Mouse (Mus musculus) neural tube, embryonic 13.5 days (tissue): ENCODE results near the gene Surf2. TPM values are rescaled to one million over a fixed set of nuclear protein-coding genes. Genes with fewer than 3 reads are reported as not detected.

Source experiments
- polyA plus RNA-seq: library from polyadenylated mRNA; unstranded; fragments of >200 nt; fragmentation: Nextera tagmentation; extraction: Ambion mirVana; gene quantifications from 2 replicates; pipeline ENCODE4 v1.2.1, GENCODE M21; 2015

Gene Surf2
- polyA plus RNA-seq, 1 experiment from 2014 or later, result 64.2 TPM

Other genes with a start within 250 kb of the Surf2 start
- not detected in 2 replicates for gene Lcn4, start 245.1 kb upstream of the Surf2 start, polyA plus RNA-seq
- gene Abo, start 51.4 kb upstream of the Surf2 start, polyA plus RNA-seq, result not detected in 2 replicates
- 27.6 and 29.0 TPM in 2 replicates for gene Surf6, start 13.5 kb upstream of the Surf2 start, polyA plus RNA-seq
- gene Med22, start 5.7 kb upstream of the Surf2 start, polyA plus RNA-seq, result 129 TPM in 2 replicates
- 457 and 479 TPM in 2 replicates for gene Rpl7a, start 5.6 kb upstream of the Surf2 start, polyA plus RNA-seq
- gene Surf1, start 163 bp downstream of the Surf2 start, polyA plus RNA-seq, result 78.8 and 86.4 TPM in 2 replicates
- gene Surf4, start 17.6 kb downstream of the Surf2 start, polyA plus RNA-seq, result 115 and 119 TPM in 2 replicates
- gene Stkld1, start 17.7 kb downstream of the Surf2 start, polyA plus RNA-seq, result 0.11 and 0.61 TPM in 2 replicates
- 31.8 and 33.7 TPM in 2 replicates for gene Rexo4, start 48.0 kb downstream of the Surf2 start, polyA plus RNA-seq
- not detected in 2 replicates for gene Adamts13, start 57.0 kb downstream of the Surf2 start, polyA plus RNA-seq
- gene Cacfd1, start 93.6 kb downstream of the Surf2 start, polyA plus RNA-seq, result 114 and 120 TPM in 2 replicates
- gene Slc2a6, start 111.6 kb downstream of the Surf2 start, polyA plus RNA-seq, result 8.3 and 9.3 TPM in 2 replicates
- 1.3 and 5.9 TPM in 2 replicates for gene Mymk, start 155.8 kb downstream of the Surf2 start, polyA plus RNA-seq
- 9.1 and 9.2 TPM in 2 replicates for gene Adamtsl2, start 163.0 kb downstream of the Surf2 start, polyA plus RNA-seq
- gene Fam163b, start 226.1 kb downstream of the Surf2 start, polyA plus RNA-seq, result 3.0 TPM in 2 replicates
- gene Dbh, start 248.9 kb downstream of the Surf2 start, polyA plus RNA-seq, result 0.41 and 0.67 TPM in 2 replicates